Mouse (Mus musculus): ENCODE data around the gene BC049352. TPM values are rescaled to one million over a fixed set of nuclear protein-coding genes. Genes with fewer than 3 reads are reported as not detected.

BC049352 gene
- polyA plus RNA-seq, 1 experiment from 2014 or later = not detected

DNA sequence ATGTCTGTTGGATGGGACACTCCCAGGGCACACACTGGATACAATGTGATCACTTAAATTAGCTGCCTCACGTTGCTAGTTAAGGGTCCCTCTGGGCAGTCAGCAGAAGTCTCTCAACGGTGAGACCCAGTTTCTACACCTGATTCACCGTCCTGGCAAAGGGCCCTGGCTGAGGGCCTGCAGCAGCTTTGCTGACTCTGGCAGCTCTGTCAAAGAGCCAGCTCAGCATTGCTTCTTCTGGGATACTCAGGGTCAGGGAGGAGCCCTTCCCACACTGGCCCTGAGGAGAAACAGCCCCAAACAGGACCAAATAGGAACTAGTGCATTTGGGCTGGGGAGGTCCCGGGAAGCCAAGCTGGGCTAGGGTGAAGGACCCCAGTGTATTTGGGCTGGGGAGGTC, 79.7 kb downstream of the BC049352 start:
- DNase-seq (ENCODE audit: low spot score) (no peak), ATAC-seq (replicated peaks; ENCODE audit: low FRiP score) (no peak)
- H3K36me3 ChIP-seq (ENCODE audit: control insufficient read depth, insufficient read depth, low read length) = no peaks in the 10 kb centered on the region
- no peak overlapping the region for H3K4me3 ChIP-seq (ENCODE audit: low read depth, low read length)
- no peak overlapping the region for H3K9ac ChIP-seq (ENCODE audit: low read length)
- WGBS = 76% methylated on average over 4 of the region's 4 CpGs
- no peaks in the 10 kb centered on the region for H3K9me3 ChIP-seq (ENCODE audit: control insufficient read depth, low read length)
- H3K4me2 ChIP-seq (ENCODE audit: low read depth, low read length, severe bottlenecking) = no peak overlapping the region
- 0 out of 2 replicates have a peak, but pooled peaks cover 3% of the 10 kb centered on the region for H3K4me1 ChIP-seq (replicated peaks; ENCODE audit: control insufficient read depth, insufficient read depth, low read length)
- no peaks in the 10 kb centered on the region for H3K27me3 ChIP-seq (ENCODE audit: control insufficient read depth, insufficient read depth, low read length)
- H3K27ac ChIP-seq (ENCODE audit: low read depth, low read length) = no peak overlapping the region

- H3K27me3 ChIP-seq (ENCODE audit: control insufficient read depth, insufficient read depth, low read length) = no peaks in the 10 kb centered on the region
- no peaks in the 10 kb centered on the region for H3K9me3 ChIP-seq (ENCODE audit: control insufficient read depth, low read length)
- ATAC-seq (replicated peaks; ENCODE audit: low FRiP score) (no peak), DNase-seq (ENCODE audit: low spot score) (no peak)
- 0 out of 2 replicates have a peak, but pooled peaks cover 3% of the 10 kb centered on the region for H3K4me1 ChIP-seq (replicated peaks; ENCODE audit: control insufficient read depth, insufficient read depth, low read length)
- no peak overlapping the region for H3K9ac ChIP-seq (ENCODE audit: low read length)
- H3K4me3 ChIP-seq (ENCODE audit: low read depth, low read length) = no peak overlapping the region
- H3K4me2 ChIP-seq (ENCODE audit: low read depth, low read length, severe bottlenecking) = no peak overlapping the region
- H3K27ac ChIP-seq (ENCODE audit: low read depth, low read length) = no peak overlapping the region
- WGBS = 84% methylated on average over 5 of the region's 5 CpGs
- no peaks in the 10 kb centered on the region for H3K36me3 ChIP-seq (ENCODE audit: control insufficient read depth, insufficient read depth, low read length)
Observed at GRCm38 (mm10) chr9:45261872-45262271, 80.1 kb downstream of the BC049352 start.

- ATAC-seq (replicated peaks; ENCODE audit: low FRiP score) (no peak), DNase-seq (ENCODE audit: low spot score) (no peak)
- Histone ChIP-seq H3K4me2 (ENCODE audit: low read depth, low read length, severe bottlenecking) (no peak overlapping the region), H3K27me3 (ENCODE audit: control insufficient read depth, insufficient read depth, low read length) (peaks cover 14% of the 10 kb centered on the region), H3K27ac (ENCODE audit: low read depth, low read length) (no peak overlapping the region), H3K4me3 (ENCODE audit: low read depth, low read length) (no peak overlapping the region), H3K9ac (ENCODE audit: low read length) (no peak overlapping the region), H3K36me3 (ENCODE audit: control insufficient read depth, insufficient read depth, low read length) (no peaks in the 10 kb centered on the region), H3K4me1 (replicated peaks; ENCODE audit: control insufficient read depth, insufficient read depth, low read length) (0 out of 2 replicates have a peak, but pooled peaks cover 6% of the 10 kb centered on the region), H3K9me3 (ENCODE audit: control insufficient read depth, low read length) (no peaks in the 10 kb centered on the region)
- WGBS = 88% methylated on average over 4 of the region's 4 CpGs
Observed at GRCm38 (mm10) chr9:45267099-45267498, 85.3 kb downstream of the BC049352 start.

DNA sequence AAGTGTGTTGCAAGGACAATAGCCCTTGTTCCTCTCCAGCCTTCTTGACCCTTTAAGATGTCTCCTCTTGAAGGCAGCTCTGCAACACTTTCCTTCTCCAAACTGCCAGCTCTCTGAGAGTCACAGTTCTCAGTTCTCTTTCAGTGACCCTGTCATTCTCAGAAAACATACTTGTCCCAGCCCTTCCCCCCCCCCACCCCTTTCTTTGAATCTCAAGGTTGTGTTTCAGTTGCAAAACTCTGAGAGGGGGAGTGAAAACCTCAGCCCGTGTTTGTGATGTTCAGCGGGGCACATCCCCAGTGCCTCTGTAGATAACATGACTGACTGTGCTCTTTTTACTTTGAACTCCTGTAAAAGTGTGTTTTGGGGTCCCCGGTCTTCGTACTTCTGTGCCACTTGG, 86.3 kb downstream of the BC049352 start:
- WGBS = 64% methylated on average over 4 of the region's 4 CpGs

GRCm38 (mm10) chr9:45268597-45269325, 87.0 kb downstream of the BC049352 start, which contains the start of gene Il10ra:
Gene Il10ra (minus strand): TSS chr9:45269149.
- Histone ChIP-seq H3K4me3 (ENCODE audit: low read depth, low read length) (peak within 1 kb of the TSS; percentile 36), H3K4me2 (ENCODE audit: low read depth, low read length, severe bottlenecking) (peak within 1 kb of the TSS; percentile 82), H3K9me3 (ENCODE audit: control insufficient read depth, low read length) (no peaks in the 10 kb centered on the region), H3K9ac (ENCODE audit: low read length) (peak within 1 kb of the TSS; percentile 48), H3K36me3 (ENCODE audit: control insufficient read depth, insufficient read depth, low read length) (no peaks in the 10 kb centered on the region), H3K27ac (ENCODE audit: low read depth, low read length) (no peak within 1 kb of the TSS), H3K4me1 (replicated peaks; ENCODE audit: control insufficient read depth, insufficient read depth, low read length) (0 out of 2 replicates have a peak, but pooled peaks cover 3% of the 10 kb centered on the region), H3K27me3 (ENCODE audit: control insufficient read depth, insufficient read depth, low read length) (peaks cover 14% of the 10 kb centered on the region)
- ATAC-seq (replicated peaks; ENCODE audit: low FRiP score) (no peak), DNase-seq (ENCODE audit: low spot score) (peak; percentile 57)
- 6% methylated on average over 36 of the region's 36 CpGs for WGBS

More for the DNA sequence above, 86.3 kb downstream of the BC049352 start:
- H3K9ac ChIP-seq (ENCODE audit: low read length) = no peak overlapping the region
- peaks cover 14% of the 10 kb centered on the region for H3K27me3 ChIP-seq (ENCODE audit: control insufficient read depth, insufficient read depth, low read length)
- H3K27ac ChIP-seq (ENCODE audit: low read depth, low read length) = no peak overlapping the region
- ATAC-seq (replicated peaks; ENCODE audit: low FRiP score) = no peak
- peak overlapping the region; percentile 82; the same call in 1 of the 2 replicates for H3K4me2 ChIP-seq (ENCODE audit: low read depth, low read length, severe bottlenecking)
- H3K36me3 ChIP-seq (ENCODE audit: control insufficient read depth, insufficient read depth, low read length) = no peaks in the 10 kb centered on the region
- no peaks in the 10 kb centered on the region for H3K9me3 ChIP-seq (ENCODE audit: control insufficient read depth, low read length)
- DNase-seq (ENCODE audit: low spot score) = no peak
- 0 out of 2 replicates have a peak, but pooled peaks cover 3% of the 10 kb centered on the region for H3K4me1 ChIP-seq (replicated peaks; ENCODE audit: control insufficient read depth, insufficient read depth, low read length)
- H3K4me3 ChIP-seq (ENCODE audit: low read depth, low read length) = no peak overlapping the region

GRCm38 (mm10) chr9:45272213-45272612, 90.4 kb downstream of the BC049352 start:
- peaks cover 14% of the 10 kb centered on the region for H3K27me3 ChIP-seq (ENCODE audit: control insufficient read depth, insufficient read depth, low read length)
- whole genome bisulfite sequencing = 53% methylated on average over 5 of the region's 5 CpGs
- H3K4me3 ChIP-seq (ENCODE audit: low read depth, low read length) = no peak overlapping the region
- no peak overlapping the region for H3K27ac ChIP-seq (ENCODE audit: low read depth, low read length)
- no peak overlapping the region for H3K9ac ChIP-seq (ENCODE audit: low read length)
- no peak for DNase-seq (ENCODE audit: low spot score)
- no peak overlapping the region for H3K4me2 ChIP-seq (ENCODE audit: low read depth, low read length, severe bottlenecking)
- H3K9me3 ChIP-seq (ENCODE audit: control insufficient read depth, low read length) = no peaks in the 10 kb centered on the region
- no peak for ATAC-seq (replicated peaks; ENCODE audit: low FRiP score)
- H3K36me3 ChIP-seq (ENCODE audit: control insufficient read depth, insufficient read depth, low read length) = no peaks in the 10 kb centered on the region
- 0 out of 2 replicates have a peak, but pooled peaks cover 3% of the 10 kb centered on the region for H3K4me1 ChIP-seq (replicated peaks; ENCODE audit: control insufficient read depth, insufficient read depth, low read length)

GRCm38 (mm10) chr9:45274218-45274617, 92.4 kb downstream of the BC049352 start:
- WGBS = 83% methylated on average over 4 of the region's 4 CpGs
- H3K4me3 ChIP-seq (ENCODE audit: low read depth, low read length) = no peak overlapping the region
- H3K4me1 ChIP-seq (replicated peaks; ENCODE audit: control insufficient read depth, insufficient read depth, low read length) = no peaks in the 10 kb centered on the region
- H3K9ac ChIP-seq (ENCODE audit: low read length) = no peak overlapping the region
- no peak overlapping the region for H3K4me2 ChIP-seq (ENCODE audit: low read depth, low read length, severe bottlenecking)
- DNase-seq (ENCODE audit: low spot score) (no peak), ATAC-seq (replicated peaks; ENCODE audit: low FRiP score) (no peak)
- peaks cover 5% of the 10 kb centered on the region for H3K27me3 ChIP-seq (ENCODE audit: control insufficient read depth, insufficient read depth, low read length)
- no peak overlapping the region for H3K27ac ChIP-seq (ENCODE audit: low read depth, low read length)
- H3K9me3 ChIP-seq (ENCODE audit: control insufficient read depth, low read length) = no peaks in the 10 kb centered on the region
- H3K36me3 ChIP-seq (ENCODE audit: control insufficient read depth, insufficient read depth, low read length) = no peaks in the 10 kb centered on the region

DNA sequence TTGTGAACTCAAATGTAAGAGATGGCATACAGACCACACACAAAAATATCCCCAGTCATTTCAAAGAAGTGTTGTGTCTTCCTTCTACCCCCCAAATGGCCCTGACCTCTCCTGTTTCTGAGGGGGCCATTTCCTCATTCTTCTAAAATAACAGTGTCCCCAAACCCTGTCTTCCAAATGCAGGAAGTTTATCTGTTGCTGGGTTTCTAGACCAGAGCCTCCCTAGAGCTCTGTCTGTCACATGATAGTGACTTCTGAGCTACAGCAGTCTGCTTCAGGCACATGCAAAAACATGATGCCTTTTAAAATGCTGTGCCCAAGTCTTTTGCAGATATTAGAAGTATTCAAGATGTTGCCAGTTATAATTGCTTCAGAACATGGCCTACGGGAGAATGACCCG, 92.8 kb downstream of the BC049352 start:
- DNase-seq (ENCODE audit: low spot score) (no peak), ATAC-seq (replicated peaks; ENCODE audit: low FRiP score) (no peak)
- Histone ChIP-seq H3K4me3 (ENCODE audit: low read depth, low read length) (no peak overlapping the region), H3K4me2 (ENCODE audit: low read depth, low read length, severe bottlenecking) (no peak overlapping the region), H3K27ac (ENCODE audit: low read depth, low read length) (no peak overlapping the region), H3K4me1 (replicated peaks; ENCODE audit: control insufficient read depth, insufficient read depth, low read length) (no peaks in the 10 kb centered on the region), H3K9ac (ENCODE audit: low read length) (no peak overlapping the region), H3K36me3 (ENCODE audit: control insufficient read depth, insufficient read depth, low read length) (no peaks in the 10 kb centered on the region), H3K27me3 (ENCODE audit: control insufficient read depth, insufficient read depth, low read length) (peaks cover 2% of the 10 kb centered on the region), H3K9me3 (ENCODE audit: control insufficient read depth, low read length) (no peaks in the 10 kb centered on the region)
- 95% methylated on average over 2 of the region's 2 CpGs for WGBS

- Histone ChIP-seq H3K36me3 (ENCODE audit: control insufficient read depth, insufficient read depth, low read length) (no peaks in the 10 kb centered on the region), H3K4me2 (ENCODE audit: low read depth, low read length, severe bottlenecking) (no peak overlapping the region), H3K9me3 (ENCODE audit: control insufficient read depth, low read length) (no peaks in the 10 kb centered on the region), H3K4me1 (replicated peaks; ENCODE audit: control insufficient read depth, insufficient read depth, low read length) (no peaks in the 10 kb centered on the region), H3K27ac (ENCODE audit: low read depth, low read length) (no peak overlapping the region), H3K27me3 (ENCODE audit: control insufficient read depth, insufficient read depth, low read length) (no peaks in the 10 kb centered on the region), H3K4me3 (ENCODE audit: low read depth, low read length) (no peak overlapping the region), H3K9ac (ENCODE audit: low read length) (no peak overlapping the region)
- no peak for ATAC-seq (replicated peaks; ENCODE audit: low FRiP score)
- 75% methylated on average over 3 of the region's 3 CpGs for whole genome bisulfite sequencing
- DNase-seq (ENCODE audit: low spot score) = no peak
Observed at GRCm38 (mm10) chr9:45280059-45280458, 98.3 kb downstream of the BC049352 start.
